Mouse (Mus musculus) embryo, embryonic 11 days (tissue): Measurements from ENCODE around the gene Hap1.
A peak's percentile ranks its signal among the peaks of the same experiment; 100 is the strongest.
"Not testable (repeated sequence)": the region's sequence is repeated elsewhere in the genome, so short reads cannot be mapped to it uniquely, and the experiment has no call there.

Source experiments
- DNase-seq: peaks from one replicate; pipeline ENCODE4 v3.0.0-alpha.2; 2015

Gene Hap1

GRCm38 (mm10) chr11:100352076-100352857 lies 3.7 kb downstream of the Hap1 start:
- peak; percentile 56 for DNase-seq

- no peak for DNase-seq
Measured at GRCm38 (mm10) chr11:100344269-100344668, 11.7 kb downstream of the Hap1 start.

GRCm38 (mm10) chr11:100335731-100336130 lies 20.2 kb downstream of the Hap1 start:
- DNase-seq: peak; percentile 66

DNA sequence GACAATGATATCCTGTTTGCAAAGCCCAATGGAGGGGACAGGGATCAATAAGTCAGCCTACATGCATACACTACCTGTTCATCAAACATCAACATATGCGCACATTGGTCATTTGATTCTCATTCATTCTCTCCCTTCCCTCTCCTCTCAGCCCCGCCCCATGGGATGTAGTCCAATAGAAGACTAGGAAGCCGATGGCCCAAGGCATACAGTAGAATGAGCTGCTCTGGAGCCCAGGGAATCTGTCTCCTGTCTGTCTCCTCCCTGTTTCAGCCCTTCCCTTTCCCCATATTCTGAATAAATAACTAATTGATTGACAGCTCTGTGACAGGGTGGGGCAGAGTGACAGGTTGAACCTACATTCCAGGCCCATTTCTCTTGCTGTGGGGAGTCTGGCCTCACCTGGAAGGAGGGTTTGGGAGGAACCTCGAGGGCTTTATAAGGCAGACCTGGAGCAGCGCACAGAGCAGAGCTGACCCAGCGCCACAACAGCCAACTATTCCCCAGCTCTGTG lies 21.9 kb downstream of the Hap1 start, which contains the start of gene Gast:
Gene Gast, plus strand, starts transcription at position 464 of the 514 bp plus-strand sequence.
- DNase-seq: no peak

DNA sequence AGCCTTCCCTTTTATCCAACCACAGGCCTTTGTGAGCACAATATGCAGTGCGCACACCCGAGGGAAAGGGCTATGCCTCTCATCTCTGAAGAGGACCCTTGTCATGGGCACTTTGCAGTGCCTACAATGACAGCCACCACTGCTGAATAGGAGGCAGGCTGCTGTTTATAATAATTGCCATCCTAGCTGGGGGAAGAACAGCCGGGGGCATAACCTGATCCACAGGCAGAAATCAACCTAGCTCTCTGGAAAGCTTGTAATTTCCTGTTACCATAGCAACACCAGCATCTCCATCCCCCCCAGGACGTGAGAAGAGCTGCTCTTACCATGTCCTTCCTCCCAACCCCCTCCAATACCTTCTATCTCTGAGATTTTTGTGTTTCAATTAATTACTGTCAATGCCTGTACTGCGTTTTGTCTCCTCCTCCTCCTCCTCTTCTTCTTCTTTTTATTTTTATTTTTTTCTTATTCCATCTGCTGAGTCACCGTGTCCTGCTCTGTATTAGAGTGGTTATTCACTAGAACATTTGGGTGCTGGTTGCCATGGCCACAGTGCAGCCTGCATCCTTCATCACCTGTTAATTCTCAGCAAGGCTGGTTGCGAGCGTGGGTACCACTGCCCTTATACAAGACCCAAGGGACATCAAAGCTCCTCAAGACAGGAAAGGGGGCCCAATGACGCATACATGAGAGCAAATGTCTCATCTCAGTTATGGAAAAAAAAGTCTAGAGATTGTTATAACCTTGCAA lies 23.0 kb downstream of the Hap1 start:
- no peak for DNase-seq

GRCm38 (mm10) chr11:100330816-100331375 lies 25.0 kb downstream of the Hap1 start:
- not testable (repeated sequence) for DNase-seq

DNA sequence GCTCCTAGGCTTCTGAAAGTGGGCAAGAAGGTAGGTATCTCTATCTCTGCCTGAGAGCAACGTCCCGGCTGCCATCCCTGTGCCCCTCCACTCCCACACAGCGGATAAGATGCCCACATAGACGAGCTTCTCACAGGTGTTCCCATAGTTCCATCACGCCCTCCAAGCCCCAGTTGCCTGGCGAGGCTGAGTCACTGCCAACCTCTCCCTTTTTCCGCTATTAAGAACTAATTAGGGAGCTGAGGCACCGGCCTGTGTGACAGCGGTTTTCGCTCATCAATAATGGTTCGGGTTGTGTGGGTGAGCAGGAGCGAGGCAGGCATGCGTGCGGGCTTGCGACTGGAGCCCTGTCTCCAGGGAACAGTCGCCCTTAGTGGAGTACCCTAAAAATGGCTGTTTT lies 25.7 kb downstream of the Hap1 start:
- DNase-seq: no peak

GRCm38 (mm10) chr11:100327761-100328160 lies 28.2 kb downstream of the Hap1 start:
- DNase-seq: no peak

DNA sequence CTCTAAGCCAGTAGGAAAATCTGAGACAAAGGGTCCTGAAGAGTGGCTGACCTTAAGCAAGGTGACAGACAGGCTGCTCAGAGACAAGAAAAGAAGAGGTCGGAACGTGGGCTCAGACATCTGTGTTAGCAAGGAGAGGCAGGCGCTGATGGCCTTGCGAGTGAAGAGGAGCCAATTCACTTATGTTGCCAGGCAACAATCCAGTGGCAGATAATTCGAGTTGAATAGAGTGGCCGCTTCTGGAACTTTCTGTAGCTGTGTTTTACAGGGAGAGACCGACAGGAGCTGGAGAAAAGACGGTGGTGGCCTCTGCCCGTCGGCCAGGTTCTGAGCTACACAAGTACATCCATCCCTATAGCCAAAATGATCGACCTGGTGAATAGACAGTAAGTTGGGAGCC lies 28.6 kb downstream of the Hap1 start:
- DNase-seq: no peak

DNA sequence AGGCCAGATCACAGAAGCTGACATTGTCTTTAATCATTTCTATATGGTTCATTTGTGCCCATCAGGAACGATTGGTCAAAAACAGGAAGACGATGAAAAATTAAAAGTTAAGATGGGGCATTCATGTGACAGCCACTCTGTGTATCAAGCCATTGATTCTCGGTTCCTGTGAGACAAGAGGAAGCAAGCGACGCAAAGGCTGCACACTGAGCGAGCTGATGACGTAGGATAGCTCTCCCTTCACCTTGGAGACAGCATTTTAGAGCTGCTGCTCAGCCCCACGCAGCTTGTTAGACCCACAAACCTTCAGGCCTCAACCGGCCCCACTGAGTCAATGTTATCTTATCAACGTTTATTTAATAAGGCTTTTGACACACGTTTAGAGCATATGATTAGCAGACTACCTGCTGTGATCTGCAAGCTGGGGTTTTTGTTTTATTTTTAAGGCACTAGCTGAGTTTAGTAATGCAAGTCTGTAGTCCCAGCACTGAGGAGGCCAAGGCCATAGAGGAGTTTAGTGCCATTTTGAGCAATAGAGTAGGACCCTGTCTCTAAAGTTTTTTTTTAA lies 30.8 kb downstream of the Hap1 start:
- no peak for DNase-seq

DNA sequence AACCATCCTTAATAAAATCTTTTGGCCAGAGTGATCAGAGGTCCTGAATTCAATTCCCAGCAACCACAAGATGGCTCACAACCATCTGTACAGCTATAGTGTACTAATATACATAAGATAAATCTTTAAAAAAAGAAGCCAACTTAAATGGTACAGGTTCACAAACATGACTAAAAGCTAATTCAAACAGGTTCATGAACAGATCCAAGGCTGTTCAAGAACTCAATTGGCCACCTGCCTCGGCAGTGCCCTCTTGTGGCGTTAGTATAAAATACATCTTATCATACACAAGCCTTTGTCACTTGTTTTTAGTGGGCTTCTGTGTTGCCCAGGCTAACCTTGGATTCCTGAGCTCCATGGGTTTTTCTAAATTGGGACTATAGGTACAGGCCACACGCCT lies 32.4 kb downstream of the Hap1 start:
- peak; percentile 78 for DNase-seq

- no peak for DNase-seq
Measured at GRCm38 (mm10) chr11:100322591-100323258, 33.2 kb downstream of the Hap1 start.

DNA sequence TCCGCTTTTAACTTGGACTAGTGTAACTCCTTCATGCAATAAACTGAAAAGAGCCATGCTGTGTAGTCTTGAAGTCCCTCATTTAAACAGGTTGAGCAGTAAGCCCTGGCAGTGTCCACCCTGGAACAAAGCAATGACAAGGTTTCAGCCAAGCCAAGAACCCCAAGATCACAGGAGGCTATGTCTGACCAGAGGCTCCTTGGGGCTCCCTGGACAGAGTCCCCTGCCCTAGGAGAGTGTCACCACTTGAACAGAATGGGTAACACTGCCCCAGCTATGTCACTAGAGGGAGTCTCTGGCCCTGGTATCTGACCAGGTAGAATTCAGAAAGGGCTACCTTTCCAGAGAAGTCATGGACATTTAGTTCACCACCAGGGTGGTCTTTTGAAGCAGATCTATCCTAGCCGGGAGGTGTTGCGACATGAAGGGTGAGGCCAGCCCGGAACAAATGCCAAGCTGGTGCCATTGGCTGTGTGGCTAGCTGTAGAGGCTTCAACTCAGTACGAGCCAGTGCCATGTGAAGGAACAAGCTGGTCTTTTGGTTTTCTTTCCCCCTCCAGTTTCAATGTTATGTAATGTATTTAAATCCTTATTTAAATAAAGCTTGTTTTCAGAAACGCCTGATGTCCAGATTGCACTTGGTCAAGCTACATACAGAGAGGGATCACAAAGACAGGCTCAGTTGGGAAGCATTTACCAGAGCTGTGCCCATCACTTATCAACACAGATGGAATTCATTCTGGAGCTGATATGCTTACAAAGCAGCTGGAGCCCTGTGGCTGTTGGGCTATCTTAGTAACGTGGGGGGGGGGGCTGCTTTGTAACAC lies 34.2 kb downstream of the Hap1 start:
- not testable (repeated sequence) for DNase-seq

DNA sequence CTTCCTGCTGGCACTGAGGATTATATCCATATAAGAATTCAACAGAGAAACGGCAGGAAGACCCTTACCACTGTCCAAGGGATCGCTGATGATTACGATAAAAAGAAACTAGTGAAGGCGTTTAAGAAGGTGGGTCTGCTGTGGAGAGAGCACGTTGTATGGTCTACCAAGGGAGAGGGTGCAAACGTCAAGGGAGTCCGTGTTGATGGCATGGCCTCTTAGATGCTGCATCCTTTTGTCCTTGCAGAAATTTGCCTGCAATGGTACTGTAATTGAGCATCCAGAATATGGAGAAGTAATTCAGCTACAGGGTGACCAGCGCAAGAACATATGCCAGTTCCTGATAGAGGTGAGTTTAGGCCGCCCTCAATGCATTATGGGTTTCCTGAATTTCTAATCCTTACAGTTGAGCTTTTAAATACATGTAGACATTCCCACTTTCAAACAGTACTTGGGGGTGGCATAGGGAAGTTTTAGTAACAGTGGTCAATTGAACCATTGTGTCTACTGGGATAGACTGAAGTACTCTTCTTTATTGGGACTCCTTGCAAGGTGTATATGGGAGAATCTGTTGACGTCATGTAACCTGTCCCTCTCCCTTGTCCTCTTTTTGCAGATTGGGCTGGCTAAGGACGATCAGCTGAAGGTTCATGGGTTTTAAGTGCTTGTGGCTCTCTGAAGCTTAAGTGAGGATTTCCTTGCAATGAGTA lies 35.1 kb downstream of the Hap1 start:
- not testable (repeated sequence) for DNase-seq

GRCm38 (mm10) chr11:100320172-100320630 lies 35.7 kb downstream of the Hap1 start:
- DNase-seq: peak; percentile 98

GRCm38 (mm10) chr11:100319492-100320171 lies 36.3 kb downstream of the Hap1 start, which contains the start of gene Eif1:
Gene Eif1 (plus strand): TSS chr11:100319885.
- DNase-seq: peak; percentile 100

- DNase-seq: no peak
Measured at GRCm38 (mm10) chr11:100318529-100319451, 37.1 kb downstream of the Hap1 start.

- DNase-seq: no peak
Measured at GRCm38 (mm10) chr11:100317826-100318380, 38.0 kb downstream of the Hap1 start.

- DNase-seq: no peak
Measured at GRCm38 (mm10) chr11:100315439-100315838, 40.5 kb downstream of the Hap1 start.
